8 mouse cellular contexts compared by ENCODE assay signal in genomic region chr15:94544052-94544636, GRCm38 (mm10). TPM values are rescaled to one million over a fixed set of nuclear protein-coding genes. Genes with fewer than 3 reads are reported as not detected.
A peak's percentile ranks its signal among the peaks of the same experiment; 100 is the strongest.
DNase-seq lines count a peak whose midpoint lies in the region; ATAC-seq lines count a peak whose summit lies in the region.

No protein-coding gene starts in this region.

- peak overlapping the region; percentile 92 for H3K27ac ChIP-seq in heart, embryonic 10.5 days
- no peak overlapping the region for H3K27ac ChIP-seq in forebrain, embryonic 11.5 days (ENCODE audit: low read depth, low read length)
- peak overlapping the region; percentile 72 for H3K27ac ChIP-seq in liver, embryonic 12.5 days

- H3K9ac ChIP-seq in forebrain, embryonic 11.5 days (ENCODE audit: low read length), result peak overlapping the region; percentile 68
- H3K9ac ChIP-seq in liver, embryonic 12.5 days, result peak overlapping the region; percentile 76

- intact Hi-C loops in heart, postnatal 25 days (cut with DNase I), result loop anchor here (2.0 kb wide), 1 partner anchor 45 kb away; the partner anchor contains the start of gene Twf1
- intact Hi-C loops in left cerebral cortex, postnatal 36 days (cut with DNase I), result no loop called here

- no peaks in the 10 kb centered on the region for H3K9me3 ChIP-seq in heart, embryonic 10.5 days
- no peaks in the 10 kb centered on the region for H3K9me3 ChIP-seq in forebrain, embryonic 11.5 days (ENCODE audit: control insufficient read depth, low read length)
- H3K9me3 ChIP-seq in liver, embryonic 12.5 days (replicated peaks), result no peaks in the 10 kb centered on the region

- peaks cover 4% of the 10 kb centered on the region for H3K4me1 ChIP-seq in heart, embryonic 10.5 days
- no peaks in the 10 kb centered on the region for H3K4me1 ChIP-seq in forebrain, embryonic 11.5 days (replicated peaks; ENCODE audit: control insufficient read depth, insufficient read depth, low read length)
- peaks cover 18% of the 10 kb centered on the region for H3K4me1 ChIP-seq in liver, embryonic 12.5 days

- H3K36me3 ChIP-seq in heart, embryonic 10.5 days, result no peaks in the 10 kb centered on the region
- H3K36me3 ChIP-seq in forebrain, embryonic 11.5 days (ENCODE audit: control insufficient read depth, insufficient read depth, low read length), result no peaks in the 10 kb centered on the region
- peaks cover 5% of the 10 kb centered on the region; the same call in 1 of the 2 replicates for H3K36me3 ChIP-seq in liver, embryonic 12.5 days

- H3K4me3 ChIP-seq in heart, embryonic 10.5 days, result peak overlapping the region; percentile 72
- H3K4me3 ChIP-seq in forebrain, embryonic 11.5 days (ENCODE audit: low read depth, low read length), result peak overlapping the region; percentile 73
- H3K4me3 ChIP-seq in liver, embryonic 12.5 days, result peak overlapping the region; percentile 81

- peak overlapping the region; percentile 73 for H3K4me2 ChIP-seq in forebrain, embryonic 11.5 days (ENCODE audit: low read depth, low read length, severe bottlenecking)
- peak overlapping the region; percentile 88 for H3K4me2 ChIP-seq in liver, embryonic 12.5 days

- no peak for DNase-seq in heart, embryonic 10.5 days (ENCODE audit: low spot score)
- no peak for DNase-seq in heart, postnatal 25 days (ENCODE audit: low spot score)
- peak; percentile 48 for DNase-seq in A20 (ENCODE audit: low read depth, low spot score)
- DNase-seq in forebrain, embryonic 11.5 days (ENCODE audit: low spot score), result no peak
- no peak for DNase-seq in embryo, embryonic 11 days
- no peak for DNase-seq in right cerebral cortex, postnatal 4 days
- no peak for DNase-seq in left cerebral cortex, postnatal 36 days (ENCODE audit: low spot score in 2 of 2)

- no peak for ATAC-seq in forebrain, embryonic 11.5 days (replicated peaks; ENCODE audit: low FRiP score)
- no peak for ATAC-seq in liver, embryonic 12.5 days

- no peaks in the 10 kb centered on the region for H3K27me3 ChIP-seq in heart, embryonic 10.5 days (ENCODE audit: insufficient read depth, poor library complexity, severe bottlenecking)
- H3K27me3 ChIP-seq in forebrain, embryonic 11.5 days (ENCODE audit: control insufficient read depth, insufficient read depth, low read length), result no peaks in the 10 kb centered on the region
- H3K27me3 ChIP-seq in liver, embryonic 12.5 days (replicated peaks), result no peaks in the 10 kb centered on the region

- WGBS in heart, embryonic 10.5 days, result 41% methylated on average over 9 of the region's 9 CpGs
- WGBS in forebrain, embryonic 11.5 days, result 43% methylated on average over 9 of the region's 9 CpGs
- 30% methylated on average over 9 of the region's 9 CpGs for WGBS in liver, embryonic 12.5 days (ENCODE audit: insufficient replicate concordance)

RNA-seq across cellular contexts. Expression of gene Irak4, which starts 0.7 kb away (rescaled TPM):
- polyA plus RNA-seq in heart, embryonic 10.5 days (2016; fragmentation: Nextera tagmentation; extraction: Ambion mirVana), result 3.9 and 4.4 TPM in 2 replicates
- total RNA-seq in heart, postnatal 25 days (2021), result 1 to 10 TPM; 5.9 to 6.0 TPM
- 2.9 and 3.8 TPM in 2 replicates for polyA plus RNA-seq in forebrain, embryonic 11.5 days (2014; fragmentation: Nextera tagmentation; extraction: Ambion mirVana)
- 4.3 and 4.6 TPM in 2 replicates for polyA plus RNA-seq in liver, embryonic 12.5 days (2016; fragmentation: Nextera tagmentation; extraction: Ambion mirVana)
- 1 to 10 TPM; 1.7 to 2.0 TPM for total RNA-seq in left cerebral cortex, postnatal 36 days (2021)

RNA-seq across cellular contexts. Expression of gene Pus7l, which starts 0.8 kb away (rescaled TPM):
- 7.5 and 8.9 TPM in 2 replicates for polyA plus RNA-seq in heart, embryonic 10.5 days (2016; fragmentation: Nextera tagmentation; extraction: Ambion mirVana)
- 1 to 10 TPM; 1.4 to 1.9 TPM for total RNA-seq in heart, postnatal 25 days (2021)
- 9.4 and 9.7 TPM in 2 replicates for polyA plus RNA-seq in forebrain, embryonic 11.5 days (2014; fragmentation: Nextera tagmentation; extraction: Ambion mirVana)
- 7.7 and 8.0 TPM in 2 replicates for polyA plus RNA-seq in liver, embryonic 12.5 days (2016; fragmentation: Nextera tagmentation; extraction: Ambion mirVana)
- 1 to 10 TPM; 4.0 to 4.4 TPM for total RNA-seq in left cerebral cortex, postnatal 36 days (2021)

RNA-seq across cellular contexts. Expression of gene Twf1, which starts 45.5 kb away (rescaled TPM):
- 57.1 and 61.5 TPM in 2 replicates for polyA plus RNA-seq in heart, embryonic 10.5 days (2016; fragmentation: Nextera tagmentation; extraction: Ambion mirVana)
- 10 to 100 TPM; 15.0 to 20.4 TPM for total RNA-seq in heart, postnatal 25 days (2021)
- polyA plus RNA-seq in forebrain, embryonic 11.5 days (2014; fragmentation: Nextera tagmentation; extraction: Ambion mirVana), result 101 and 108 TPM in 2 replicates
- polyA plus RNA-seq in liver, embryonic 12.5 days (2016; fragmentation: Nextera tagmentation; extraction: Ambion mirVana), result 31.4 and 35.2 TPM in 2 replicates
- total RNA-seq in left cerebral cortex, postnatal 36 days (2021), result 10 to 100 TPM; 37.3 to 39.8 TPM
